Mouse (Mus musculus): ENCODE measurements around the gene 1700022I11Rik. TPM values are rescaled to one million over a fixed set of nuclear protein-coding genes. Genes with fewer than 3 reads are reported as not detected.

1700022I11Rik gene
- polyA plus RNA-seq, 2 experiments, result 0.07 to 0.44 TPM

- ATAC-seq (ENCODE audit: insufficient read depth), result no peak
- Histone ChIP-seq H3K4me3 (ENCODE audit: insufficient read depth in 1 of 2, low read depth in 2 of 2, low read length in 2 of 2) (no peak overlapping the region), H3K27me3 (ENCODE audit: control insufficient read depth, insufficient read depth, low read length) (peaks cover 34% of the 10 kb centered on the region), H3K27ac (no peak overlapping the region), H3K36me3 (replicated peaks; ENCODE audit: control insufficient read depth, insufficient read depth, low read depth) (no peaks in the 10 kb centered on the region), H3K4me1 (replicated peaks; ENCODE audit: control insufficient read depth in 2 of 2, insufficient read depth in 2 of 2, low read length in 1 of 2) (peaks cover 0 to 2% of the 10 kb centered on the region in 2 experiments; a peak in 1 of 4 replicates), H3K9ac (replicated peaks) (no peak overlapping the region), H3K9me3 (ENCODE audit: control insufficient read depth, low read length) (no peaks in the 10 kb centered on the region), H3K4me2 (ENCODE audit: low read depth) (no peak overlapping the region)
- TF ChIP-seq EP300 (IDR thresholded peaks at IDR 0.05; ENCODE audit: low read depth), result no peak
- TF ChIP-seq CTCF (IDR thresholded peaks at IDR 0.05; ENCODE audit: low read depth), result peak; percentile 71
- peak in 2 of 3 experiments; percentile 26 to 37 for DNase-seq (ENCODE audit: low read depth in 3 of 3, low spot score in 3 of 3)
- WGBS (ENCODE audit: insufficient replicate concordance), result 5% methylated on average over 5 of the region's 5 CpGs
These were observed 23.5 kb upstream of the 1700022I11Rik start for GRCm38 (mm10) chr4:42945952-42946351.

GRCm38 (mm10) chr4:42946733-42947290, 22.6 kb upstream of the 1700022I11Rik start:
- DNase-seq (ENCODE audit: low read depth in 3 of 3, low spot score in 3 of 3) (no peak), ATAC-seq (ENCODE audit: insufficient read depth) (no peak)
- WGBS (ENCODE audit: insufficient replicate concordance), result 42% methylated on average over 10 of the region's 10 CpGs
- H3K27me3 ChIP-seq (ENCODE audit: control insufficient read depth, insufficient read depth, low read length), result peaks cover 34% of the 10 kb centered on the region
- H3K4me2 ChIP-seq (ENCODE audit: low read depth), result no peak overlapping the region
- no peak overlapping the region for H3K4me3 ChIP-seq (ENCODE audit: insufficient read depth in 1 of 2, low read depth in 2 of 2, low read length in 2 of 2)
- no peak overlapping the region for H3K27ac ChIP-seq
- no peaks in the 10 kb centered on the region for H3K36me3 ChIP-seq (replicated peaks; ENCODE audit: control insufficient read depth, insufficient read depth, low read depth)
- TF ChIP-seq EP300 (IDR thresholded peaks at IDR 0.05; ENCODE audit: low read depth) (no peak), CTCF (IDR thresholded peaks at IDR 0.05; ENCODE audit: low read depth) (no peak)
- peaks cover 0 to 2% of the 10 kb centered on the region in 2 experiments; a peak in 1 of 4 replicates for H3K4me1 ChIP-seq (replicated peaks; ENCODE audit: control insufficient read depth in 2 of 2, insufficient read depth in 2 of 2, low read length in 1 of 2)
- no peaks in the 10 kb centered on the region for H3K9me3 ChIP-seq (ENCODE audit: control insufficient read depth, low read length)
- no peak overlapping the region for H3K9ac ChIP-seq (replicated peaks)

- Histone ChIP-seq H3K4me3 (ENCODE audit: insufficient read depth in 1 of 2, low read depth in 2 of 2, low read length in 2 of 2) (no peak overlapping the region), H3K4me1 (replicated peaks; ENCODE audit: control insufficient read depth in 2 of 2, insufficient read depth in 2 of 2, low read length in 1 of 2) (peaks cover 0 to 2% of the 10 kb centered on the region in 2 experiments; a peak in 1 of 4 replicates), H3K4me2 (ENCODE audit: low read depth) (no peak overlapping the region), H3K27ac (no peak overlapping the region), H3K27me3 (ENCODE audit: control insufficient read depth, insufficient read depth, low read length) (peaks cover 34% of the 10 kb centered on the region), H3K9ac (replicated peaks) (no peak overlapping the region), H3K9me3 (ENCODE audit: control insufficient read depth, low read length) (no peaks in the 10 kb centered on the region), H3K36me3 (replicated peaks; ENCODE audit: control insufficient read depth, insufficient read depth, low read depth) (no peaks in the 10 kb centered on the region)
- ATAC-seq (ENCODE audit: insufficient read depth) (no peak), DNase-seq (ENCODE audit: low read depth in 3 of 3, low spot score in 3 of 3) (no peak)
- no peak for TF ChIP-seq EP300 (IDR thresholded peaks at IDR 0.05; ENCODE audit: low read depth)
- no peak for TF ChIP-seq CTCF (IDR thresholded peaks at IDR 0.05; ENCODE audit: low read depth)
- WGBS (ENCODE audit: insufficient replicate concordance), result 28% methylated on average over 13 of the region's 13 CpGs
These were observed 20.9 kb upstream of the 1700022I11Rik start for GRCm38 (mm10) chr4:42948527-42948926.

- Histone ChIP-seq H3K4me2 (ENCODE audit: low read depth) (peak overlapping the region; percentile 76), H3K9ac (replicated peaks) (no peak overlapping the region), H3K9me3 (ENCODE audit: control insufficient read depth, low read length) (no peaks in the 10 kb centered on the region), H3K4me3 (ENCODE audit: insufficient read depth in 1 of 2, low read depth in 2 of 2, low read length in 2 of 2) (no peak overlapping the region), H3K27ac (no peak overlapping the region), H3K4me1 (replicated peaks; ENCODE audit: control insufficient read depth in 2 of 2, insufficient read depth in 2 of 2, low read length in 1 of 2) (peaks cover 0 to 2% of the 10 kb centered on the region in 2 experiments; a peak in 1 of 4 replicates), H3K27me3 (ENCODE audit: control insufficient read depth, insufficient read depth, low read length) (peaks cover 34% of the 10 kb centered on the region), H3K36me3 (replicated peaks; ENCODE audit: control insufficient read depth, insufficient read depth, low read depth) (no peaks in the 10 kb centered on the region)
- DNase-seq (ENCODE audit: low read depth in 3 of 3, low spot score in 3 of 3) (no peak), ATAC-seq (ENCODE audit: insufficient read depth) (no peak)
- WGBS (ENCODE audit: insufficient replicate concordance), result 11% methylated on average over 14 of the region's 14 CpGs
- no peak for TF ChIP-seq CTCF (IDR thresholded peaks at IDR 0.05; ENCODE audit: low read depth)
- no peak for TF ChIP-seq EP300 (IDR thresholded peaks at IDR 0.05; ENCODE audit: low read depth)
These were observed 20.2 kb upstream of the 1700022I11Rik start for GRCm38 (mm10) chr4:42949051-42949675.

GRCm38 (mm10) chr4:42949676-42950051, 19.7 kb upstream of the 1700022I11Rik start, which contains the start of gene Dnajb5:
TSS of gene Dnajb5 (plus strand) at chr4:42949814.
- Histone ChIP-seq H3K27ac (no peak within 1 kb of the TSS), H3K9ac (replicated peaks) (peak within 1 kb of the TSS; percentile 59), H3K4me1 (replicated peaks; ENCODE audit: control insufficient read depth in 2 of 2, insufficient read depth in 2 of 2, low read length in 1 of 2) (peaks cover 0 to 2% of the 10 kb centered on the region in 2 experiments; a peak in 1 of 4 replicates), H3K36me3 (replicated peaks; ENCODE audit: control insufficient read depth, insufficient read depth, low read depth) (no peaks in the 10 kb centered on the region), H3K4me2 (ENCODE audit: low read depth) (peak within 1 kb of the TSS; percentile 76), H3K9me3 (ENCODE audit: control insufficient read depth, low read length) (no peaks in the 10 kb centered on the region), H3K27me3 (ENCODE audit: control insufficient read depth, insufficient read depth, low read length) (peaks cover 34% of the 10 kb centered on the region), H3K4me3 (ENCODE audit: insufficient read depth in 1 of 2, low read depth in 2 of 2, low read length in 2 of 2) (peak within 1 kb of the TSS; percentile 53 to 56)
- WGBS (ENCODE audit: insufficient replicate concordance), result under 1% methylated on average over 39 of the region's 39 CpGs
- TF ChIP-seq EP300 (IDR thresholded peaks at IDR 0.05; ENCODE audit: low read depth), result no peak
- TF ChIP-seq CTCF (IDR thresholded peaks at IDR 0.05; ENCODE audit: low read depth), result no peak
- ATAC-seq (ENCODE audit: insufficient read depth) (peak; percentile 91), DNase-seq (ENCODE audit: low read depth in 3 of 3, low spot score in 3 of 3) (peak; percentile 68 to 72 (median 69))

Measured in liver, embryonic 14.5 days (tissue).